Mouse (Mus musculus): ENCODE measurements around the gene Rab19. TPM values are rescaled to one million over a fixed set of nuclear protein-coding genes. Genes with fewer than 3 reads are reported as not detected.
"Not testable (repeated sequence)": the region's sequence is repeated elsewhere in the genome, so short reads cannot be mapped to it uniquely, and the experiment has no call there.

Gene Rab19
- total and polyA plus RNA-seq, 3 experiments: 0.23 to 0.73 TPM; not detected in 1

GRCm38 (mm10) chr6:39379749-39380148, 1.2 kb upstream of the Rab19 start:
- no peak for DNase-seq

DNA sequence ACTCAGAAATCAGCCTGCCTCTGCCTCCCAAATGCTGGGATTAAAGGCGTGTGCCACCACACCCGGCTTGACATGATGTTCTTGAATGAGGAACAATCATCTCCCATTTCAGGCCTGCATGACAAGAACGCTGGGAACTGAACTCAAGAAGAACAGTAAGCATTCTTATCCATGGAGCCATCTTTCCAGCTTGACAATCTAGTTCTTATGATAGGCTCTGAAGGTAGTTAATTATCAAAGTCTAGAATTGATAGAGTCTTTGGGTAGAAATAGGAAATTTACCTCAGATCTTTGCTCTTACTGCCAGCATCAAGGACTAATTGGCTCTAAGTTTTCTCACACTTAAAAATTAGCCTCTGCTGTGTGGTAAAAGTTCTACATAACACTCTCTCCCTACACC, 699 bp upstream of the Rab19 start:
- no peak for DNase-seq

DNA sequence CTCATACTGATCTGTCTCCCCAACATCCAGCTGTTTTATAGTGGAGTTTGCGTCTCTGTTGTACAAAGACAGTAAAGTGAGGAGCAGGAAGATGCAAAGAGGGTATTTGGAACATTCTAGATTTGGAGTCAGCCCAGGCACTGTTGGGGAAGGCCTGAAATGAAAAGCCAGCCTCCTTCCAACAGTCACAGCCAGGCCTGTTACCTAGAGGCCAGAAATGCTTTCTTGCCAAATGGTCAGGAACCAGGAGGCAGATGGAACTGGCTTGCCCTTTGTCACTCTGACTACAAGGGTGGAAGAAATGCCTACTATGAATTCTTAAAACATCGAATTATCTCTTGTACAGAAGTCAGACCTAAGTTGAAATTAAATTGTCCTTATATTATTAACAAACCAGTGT, 9.0 kb downstream of the Rab19 start:
- no peak for DNase-seq

DNA sequence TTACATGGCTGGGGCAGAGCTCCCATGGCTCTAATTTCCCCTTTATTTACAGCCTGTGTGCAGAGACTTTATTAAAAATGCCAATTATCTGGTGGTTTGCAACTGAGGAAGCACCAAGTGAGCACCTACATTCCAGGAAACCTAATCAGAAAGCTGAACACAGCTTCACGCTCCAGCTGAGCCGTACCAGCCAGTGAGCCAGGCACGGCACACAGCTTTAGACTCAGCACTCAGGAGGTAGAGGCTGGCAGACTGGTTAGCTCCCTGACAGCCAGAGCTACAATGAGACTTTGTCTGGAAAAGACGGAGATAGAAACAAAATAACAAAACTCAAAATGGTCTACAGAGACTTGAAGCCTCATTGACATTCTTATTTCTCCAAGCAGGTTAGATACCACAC, 14.5 kb downstream of the Rab19 start:
- DNase-seq: no peak

DNA sequence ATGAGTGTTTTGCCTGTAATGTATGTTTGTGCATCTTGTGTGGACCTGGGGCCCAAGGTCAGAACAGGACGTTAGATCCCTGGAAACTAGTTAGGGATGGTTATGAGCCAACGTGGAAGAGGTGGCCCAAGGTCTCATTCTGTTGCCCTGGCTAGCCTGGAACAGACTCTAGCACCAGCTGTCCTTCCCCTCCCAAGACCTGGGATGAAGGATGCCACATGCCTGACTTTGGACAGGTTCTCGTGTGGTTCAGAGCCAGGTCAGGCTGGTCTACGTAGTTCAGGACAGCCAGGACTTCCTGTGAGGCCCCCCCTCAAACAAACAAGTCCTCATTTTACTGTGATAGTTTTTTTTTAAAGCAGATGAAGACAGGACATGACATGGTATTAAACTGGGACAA, 14.9 kb downstream of the Rab19 start:
- no peak for DNase-seq

DNA sequence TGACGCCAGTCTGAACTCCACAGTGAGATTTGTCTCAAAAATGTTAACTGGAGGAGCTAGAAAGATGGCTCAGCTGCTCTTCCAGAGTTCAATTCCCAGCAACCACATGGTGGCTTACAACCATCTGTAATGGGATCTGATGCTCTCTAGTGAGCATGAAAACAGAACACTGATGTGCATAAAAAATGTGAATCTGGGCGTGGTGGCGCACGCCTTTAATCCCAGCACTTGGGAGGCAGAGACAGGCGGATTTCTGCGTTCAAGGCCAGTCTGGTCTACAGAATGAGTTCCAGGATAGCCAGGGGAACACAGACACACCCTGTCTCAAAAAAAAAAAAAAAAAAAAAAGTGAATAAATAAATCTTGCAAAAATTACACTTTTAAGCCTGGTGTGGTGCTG, 16.1 kb downstream of the Rab19 start:
- DNase-seq: no peak

DNA sequence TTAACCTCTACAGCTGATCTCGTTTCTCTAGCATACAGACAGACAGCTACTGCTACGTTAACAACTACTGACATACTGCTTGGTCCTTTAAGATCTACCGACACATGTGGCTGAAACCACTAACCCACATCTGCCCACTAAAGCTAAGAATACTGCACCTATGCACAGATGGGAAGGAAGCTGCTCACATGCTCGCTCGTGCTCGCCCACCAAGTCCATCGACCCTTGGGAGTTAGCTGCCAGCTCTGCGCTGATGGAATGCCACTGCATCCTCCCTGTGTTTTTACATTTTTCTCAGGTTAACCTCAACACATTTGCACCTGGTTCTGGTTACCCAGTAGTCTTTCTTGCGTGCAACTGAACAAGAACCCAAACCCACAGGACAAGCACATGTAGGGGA, 17.4 kb downstream of the Rab19 start:
- no peak for DNase-seq

DNA sequence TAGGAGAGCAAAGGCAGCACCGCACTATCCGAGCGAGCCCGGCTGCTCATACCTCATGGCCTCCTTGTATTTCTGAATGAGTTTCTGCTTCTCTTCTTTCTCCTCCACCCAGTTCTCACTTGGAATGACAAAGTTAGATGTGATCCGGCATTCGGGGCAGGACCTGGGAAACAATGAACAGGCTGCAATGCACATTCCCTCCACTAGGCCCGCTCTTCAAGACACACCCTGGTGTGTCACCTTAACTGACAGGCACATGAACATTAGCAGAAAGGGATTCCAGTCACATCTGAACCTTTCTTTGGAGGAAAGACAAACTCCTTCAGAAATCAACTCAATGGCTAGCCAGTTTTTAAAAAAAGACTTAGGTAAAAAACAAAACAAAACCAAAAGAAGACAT, 19.4 kb downstream of the Rab19 start:
- no peak for DNase-seq

GRCm38 (mm10) chr6:39403136-39403535, 22.2 kb downstream of the Rab19 start:
- no peak for DNase-seq

DNA sequence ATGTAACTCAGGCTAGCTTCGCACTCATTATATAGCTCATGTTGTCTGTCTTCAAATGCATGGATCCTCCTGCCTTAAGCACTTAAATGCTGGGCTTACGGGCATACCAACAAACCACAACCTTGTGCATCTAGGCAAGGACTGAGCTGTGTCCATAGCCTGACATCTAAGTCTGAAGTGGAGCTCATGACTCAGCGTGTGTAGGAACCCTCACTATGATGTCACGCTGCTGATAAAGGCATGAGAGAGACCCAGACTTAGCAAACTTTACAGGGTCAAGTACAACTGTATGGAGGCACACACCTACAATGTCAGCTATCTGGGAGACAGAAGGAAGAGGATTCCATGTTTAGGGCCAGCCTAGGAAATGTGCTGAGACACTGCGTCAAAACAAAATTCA, 25.5 kb downstream of the Rab19 start:
- peak; percentile 54 for DNase-seq

DNA sequence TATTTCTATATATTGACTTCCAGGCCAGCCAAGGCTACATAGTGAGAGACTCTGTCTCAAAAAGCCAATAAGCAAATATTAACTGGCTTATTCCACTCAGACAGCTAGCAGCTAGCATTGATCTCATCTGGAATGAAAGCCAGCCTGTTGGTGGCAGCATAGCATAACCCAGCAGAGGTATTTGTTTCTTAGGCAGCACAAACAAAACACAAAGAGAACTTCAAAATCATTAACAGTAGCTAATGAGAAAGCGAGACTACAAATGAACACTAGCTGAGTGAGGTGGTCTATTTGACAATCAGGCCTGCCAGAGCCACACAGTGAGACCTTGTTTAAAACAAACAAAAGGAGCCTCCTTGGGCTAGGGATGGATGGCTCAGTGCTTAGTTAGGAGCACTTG, 33.1 kb downstream of the Rab19 start:
- no peak for DNase-seq

GRCm38 (mm10) chr6:39415762-39416161, 34.8 kb downstream of the Rab19 start:
- peak; percentile 65 for DNase-seq

- DNase-seq: not testable (repeated sequence)
Measured at GRCm38 (mm10) chr6:39416654-39417053, 35.7 kb downstream of the Rab19 start.

DNA sequence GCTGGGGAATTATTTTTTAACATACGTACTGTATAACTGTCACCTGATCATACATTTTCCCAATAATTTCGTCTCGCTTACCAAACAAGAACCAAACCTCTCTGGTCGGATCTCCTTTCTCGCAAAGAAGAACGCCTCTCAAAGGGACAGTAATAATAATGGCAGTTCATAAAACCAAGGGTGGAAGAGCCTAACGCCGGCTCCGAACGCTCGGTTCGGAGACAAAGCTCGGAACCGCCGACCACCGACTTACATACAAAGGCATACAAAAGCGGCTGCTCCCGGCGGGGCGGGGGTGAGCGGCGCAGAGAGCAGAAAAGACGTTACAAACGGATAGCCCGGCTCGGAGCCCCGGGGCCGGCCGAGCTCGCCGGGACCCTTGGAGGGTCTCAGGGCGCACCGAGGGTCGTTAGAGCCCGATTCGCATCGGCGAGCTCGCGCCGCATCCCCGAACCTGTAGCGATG, 38.4 kb downstream of the Rab19 start:
- no peak for DNase-seq

DNA sequence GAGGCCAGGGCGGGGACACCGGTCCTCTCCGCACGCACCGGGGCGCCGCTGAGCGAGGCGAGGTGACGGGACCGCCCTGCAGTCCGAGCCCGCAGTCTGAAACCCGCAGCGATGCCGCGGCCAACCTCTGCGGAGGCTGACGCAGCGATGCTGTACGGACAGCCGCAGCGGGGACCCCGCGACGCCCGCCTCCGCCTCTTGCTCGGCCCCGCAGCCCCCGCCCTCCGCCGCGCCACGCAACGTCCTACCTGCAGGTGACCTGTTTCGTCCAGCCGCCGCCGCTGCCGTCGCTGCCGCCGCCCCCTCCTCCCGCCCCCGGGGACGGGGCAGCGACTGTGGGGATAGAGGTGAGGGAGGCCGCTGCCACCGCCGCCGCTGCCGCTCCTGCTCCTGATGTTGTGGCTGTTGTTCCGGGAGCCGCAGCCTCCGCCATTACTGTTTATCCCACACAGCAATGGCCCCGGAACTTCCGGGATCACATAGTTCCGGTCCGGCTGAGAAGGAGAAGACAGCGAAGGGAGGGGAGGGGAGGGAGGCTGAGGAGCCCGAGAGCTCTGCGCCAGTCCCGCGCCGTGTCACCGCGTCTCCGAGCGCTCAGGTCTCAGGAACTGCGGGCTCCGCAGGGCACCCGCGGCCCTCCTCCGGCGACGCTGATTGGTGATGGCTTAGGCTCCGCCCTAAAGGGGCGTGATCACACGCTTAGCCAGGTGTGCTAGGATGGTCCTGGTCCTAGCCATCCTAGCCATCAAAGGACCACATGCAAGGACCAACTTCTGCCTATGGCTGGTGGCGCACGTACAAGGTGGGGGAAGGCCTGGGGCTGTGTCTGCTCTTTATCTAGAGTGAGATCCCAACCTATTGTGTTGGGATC, 39.1 kb downstream of the Rab19 start, which contains the start of gene Mkrn1:
Gene Mkrn1 (minus strand): TSS at position 612 of the 871 bp plus-strand sequence.
- DNase-seq: peak; percentile 83

- no peak for DNase-seq
Measured at GRCm38 (mm10) chr6:39420867-39421266, 39.9 kb downstream of the Rab19 start.

DNA sequence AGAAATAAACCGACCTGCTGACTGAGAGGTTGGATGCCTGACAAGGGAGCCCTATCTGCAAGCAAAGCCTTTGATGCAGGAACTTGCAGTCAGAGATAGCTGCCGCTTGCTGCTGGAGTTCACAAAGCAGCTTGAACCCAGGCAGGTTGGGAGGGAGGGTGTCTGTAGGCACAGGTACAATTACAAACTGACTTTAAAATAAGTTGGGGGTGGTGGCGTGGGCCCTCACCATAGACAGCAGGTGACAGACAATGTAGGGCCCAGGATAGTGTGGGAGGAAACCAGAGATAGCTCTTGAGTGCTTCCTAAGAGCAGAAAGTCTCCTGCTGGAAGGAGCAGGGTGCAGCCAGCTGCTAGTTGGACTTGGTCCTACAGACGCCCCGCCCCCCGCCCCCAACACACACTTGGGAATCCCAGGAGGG, 42.2 kb downstream of the Rab19 start:
- no peak for DNase-seq

DNA sequence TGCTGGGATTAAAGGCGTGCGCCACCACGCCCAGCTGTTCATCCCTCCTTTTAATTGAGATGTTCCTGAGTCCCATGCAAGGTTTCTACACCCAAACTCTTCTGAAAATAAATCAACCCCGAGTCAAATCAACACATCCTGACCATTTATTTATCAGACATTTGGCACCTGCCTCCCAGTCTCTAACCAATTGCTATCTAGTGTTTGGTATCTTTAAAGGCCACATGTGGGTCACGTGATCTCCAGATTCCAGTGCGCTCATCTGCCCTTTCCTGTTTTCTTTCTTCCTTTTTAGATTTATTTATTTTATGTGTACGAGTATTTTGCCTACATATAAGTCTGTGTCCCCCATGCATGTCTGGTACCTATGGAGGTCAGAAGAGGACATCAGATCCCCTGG, 42.7 kb downstream of the Rab19 start:
- no peak for DNase-seq

- no peak for DNase-seq
Measured at GRCm38 (mm10) chr6:39425181-39425580, 44.2 kb downstream of the Rab19 start.

GRCm38 (mm10) chr6:39426725-39427124, 45.8 kb downstream of the Rab19 start:
- DNase-seq: no peak

- DNase-seq: no peak
Measured at GRCm38 (mm10) chr6:39427276-39428003, 46.5 kb downstream of the Rab19 start.

DNA sequence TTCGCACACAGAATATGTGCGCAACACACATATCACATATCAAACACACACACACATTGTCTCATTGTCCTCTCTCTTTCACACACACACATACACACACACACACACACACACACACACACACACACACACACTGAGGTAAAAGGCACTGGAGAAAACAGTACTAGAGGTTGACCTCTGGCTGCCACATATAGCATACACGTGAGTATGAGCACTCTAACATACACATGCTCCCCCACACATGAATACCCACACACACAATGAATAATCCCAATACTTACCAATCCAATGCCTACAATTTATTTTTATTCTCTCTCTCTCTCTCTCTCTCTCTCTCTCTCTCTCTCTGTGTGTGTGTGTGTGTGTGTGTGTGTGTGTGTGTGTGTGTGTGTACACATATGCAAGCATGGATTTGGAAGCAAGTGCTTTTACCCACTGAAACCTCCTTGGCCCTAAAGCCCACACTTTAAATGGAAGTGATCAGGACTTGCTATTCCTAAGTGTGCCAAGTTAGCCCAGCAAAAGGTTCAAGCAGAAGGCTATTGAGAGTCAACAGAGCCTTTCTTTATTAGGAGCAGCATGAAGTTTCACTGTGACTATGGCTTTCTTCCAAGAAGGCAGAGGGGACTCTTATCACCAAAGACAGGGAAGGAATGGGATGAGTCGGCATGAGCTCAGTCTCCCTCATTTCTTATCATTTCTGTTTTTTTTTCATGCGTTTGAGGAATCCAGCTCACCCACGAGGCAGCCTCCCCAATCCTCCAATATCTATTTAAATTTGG, 48.2 kb downstream of the Rab19 start:
- no peak for DNase-seq

Measured in adrenal gland, adult 2 months (tissue).